Mouse (Mus musculus): Measurements from ENCODE around the gene Oas3.

The Oas3 gene

DNA sequence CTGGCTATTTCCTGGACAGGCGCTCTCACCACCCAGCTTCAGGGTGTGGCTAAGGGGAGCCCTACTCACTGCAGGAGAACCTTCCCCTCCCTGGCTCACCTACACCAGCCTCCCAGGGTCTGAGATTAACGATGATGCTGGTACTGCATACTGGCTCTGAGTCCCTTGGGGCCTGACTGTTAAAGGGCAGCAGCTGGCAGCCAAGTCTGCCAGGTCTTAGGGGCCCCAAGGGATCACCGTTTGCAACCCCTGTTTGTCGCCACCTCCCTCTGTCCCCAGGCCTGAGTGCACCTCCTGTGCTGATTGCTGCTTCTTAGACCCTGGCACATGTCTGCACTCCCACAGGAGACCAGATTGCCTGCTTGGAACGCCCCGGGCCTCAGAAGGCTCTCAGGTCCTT, 73.0 kb downstream of the Oas3 start:
- no peak for DNase-seq (ENCODE audit: low read depth in 1 of 2, low spot score in 2 of 2)

DNA sequence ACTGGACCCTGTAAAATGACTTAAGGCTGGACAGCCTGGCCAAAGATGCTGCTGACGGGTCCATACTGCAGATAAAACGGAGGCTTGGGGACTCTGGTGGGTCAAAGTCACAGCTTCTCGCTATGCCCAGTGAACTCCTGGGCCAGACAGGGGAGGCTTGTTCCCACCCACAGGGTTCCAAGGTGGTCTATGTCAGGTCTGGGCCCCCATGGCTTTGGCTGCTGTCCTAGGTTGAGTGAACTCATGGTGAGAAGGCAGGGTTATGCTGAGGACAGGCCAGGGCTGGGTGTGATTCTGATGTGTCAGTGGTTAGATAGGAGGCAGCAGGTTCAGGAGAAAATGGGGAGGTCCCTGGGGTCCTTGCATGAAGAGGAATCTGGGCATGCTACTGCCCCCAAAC, 73.8 kb downstream of the Oas3 start:
- no peak for DNase-seq (ENCODE audit: low read depth in 1 of 2, low spot score in 2 of 2)
